Mouse (Mus musculus) limb, embryonic 14.5 days (tissue): ENCODE data around the gene Hspa5. TPM values are rescaled to one million over a fixed set of nuclear protein-coding genes. Genes with fewer than 3 reads are reported as not detected.
"Not testable (repeated sequence)": the region's sequence is repeated elsewhere in the genome, so short reads cannot be mapped to it uniquely, and the experiment has no call there.

Source experiments
- ATAC-seq: fragments of 200-750 bp; cut with Nextera tagmentation; 2 replicates; pipeline ENCODE4 v1.8.0; 2017; ENCODE audit warnings: low read depth, moderate number of reproducible peaks, moderate TSS enrichment; ENCODE audit not compliant: low FRiP score
- DNase-seq: peaks from one replicate; pipeline ENCODE4 v3.0.0-alpha.2; 2015; ENCODE audit warnings: low spot score
- H3K27ac ChIP-seq: fragments of 300-500 bp; sonication (generic); replicated peaks from 2 replicates; pipeline ENCODE4 v1.5.1; 2014; ENCODE audit warnings: low read depth, mild to moderate bottlenecking, low read length, moderate library complexity, mixed read lengths
- H3K27me3 ChIP-seq: fragments of 300-500 bp; sonication (generic); 2 replicates; pipeline ENCODE4 v1.6.1; 2014; ENCODE audit warnings: low read length, mixed read lengths; ENCODE audit not compliant: control insufficient read depth, insufficient read depth
- H3K36me3 ChIP-seq: fragments of 300-500 bp; sonication (generic); 2 replicates; pipeline ENCODE4 v1.6.1; 2014; ENCODE audit warnings: mild to moderate bottlenecking, low read length, moderate library complexity, mixed read lengths; ENCODE audit not compliant: control insufficient read depth, insufficient read depth
- H3K4me1 ChIP-seq: fragments of 300-500 bp; sonication (generic); 2 replicates; pipeline ENCODE4 v1.6.1; 2014; ENCODE audit warnings: antibody characterized with exemption, low read length, mixed read lengths; ENCODE audit not compliant: control insufficient read depth, insufficient read depth
- H3K4me2 ChIP-seq: fragments of 300-500 bp; sonication (generic); replicated peaks from 2 replicates; pipeline ENCODE4 v1.6.1; 2014; ENCODE audit warnings: low read depth, mild to moderate bottlenecking, low read length, moderate library complexity; ENCODE audit not compliant: severe bottlenecking
- H3K4me3 ChIP-seq: fragments of 300-500 bp; sonication (generic); replicated peaks from 2 replicates; pipeline ENCODE4 v1.5.1; 2014; ENCODE audit warnings: low read length
- H3K9ac ChIP-seq: fragments of 300-500 bp; sonication (generic); 2 replicates; pipeline ENCODE4 v1.6.1; 2014; ENCODE audit warnings: mild to moderate bottlenecking, low read depth, low read length, moderate library complexity; ENCODE audit not compliant: severe bottlenecking
- H3K9me3 ChIP-seq: fragments of 300-500 bp; sonication (generic); 2 replicates; pipeline ENCODE4 v1.6.1; 2016; ENCODE audit warnings: low read length; ENCODE audit not compliant: control insufficient read depth
- POLR2A ChIP-seq: fragments of 200-500 bp; IDR thresholded peaks from 2 replicates; pipeline ENCODE4 v1.8.0; 2012; ENCODE audit warnings: inconsistent platforms, mild to moderate bottlenecking, moderate library complexity, borderline replicate concordance; ENCODE audit not compliant: insufficient read depth, insufficient read length; ENCODE audit errors: extremely low read depth
- WGBS: fragments of 180-500 bp; shearing (Covaris S2); extraction: QIAGEN DNeasy Blood & Tissue Kit; methylation state at CpG from one replicate; pipeline ENCODE4 v1.1.7; 2014; 5-methylcytosine and 5-hydroxymethylcytosine counted together
- polyA plus RNA-seq, 2 experiments: library from polyadenylated mRNA; depleted of rRNA in 1 of 2; stranded (reverse) in 1 of 2; unstranded in 1 of 2; fragments of >200 nt; fragmentation: Nextera tagmentation in 1 of 2; extraction: Ambion mirVana in 1 of 2; gene quantifications; 2 replicates each; pipeline versions ENCODE4 v1.2.1 to v1.2.3; 2012 to 2014

Gene Hspa5
- polyA plus RNA-seq, 2 experiments = 840 to 914 TPM

DNA sequence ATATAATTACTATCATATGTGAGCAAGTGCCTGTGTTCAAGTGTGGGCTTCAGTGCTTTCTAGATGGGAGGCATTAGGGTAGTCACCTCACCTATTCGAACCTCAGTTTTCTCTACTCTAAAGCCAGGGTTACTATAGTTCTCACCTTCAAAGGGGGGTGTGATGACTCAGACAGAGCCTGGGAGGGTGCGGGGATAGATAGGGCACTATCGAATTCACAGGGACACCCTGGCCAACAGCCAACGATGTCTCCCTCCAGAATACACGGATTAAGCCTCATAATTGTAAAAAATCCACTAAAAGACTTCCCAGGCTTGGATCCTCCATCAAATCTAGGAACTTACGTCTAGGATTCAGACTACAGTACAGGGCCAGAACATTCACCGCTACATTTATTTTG, 23.7 kb downstream of the Hspa5 start:
- WGBS = 87% methylated on average over 7 of the region's 7 CpGs
- no peak for ATAC-seq
- peaks cover 12% of the 10 kb centered on the region for H3K36me3 ChIP-seq
- no peak for TF ChIP-seq POLR2A
- no peak overlapping the region for H3K27ac ChIP-seq
- no peak for DNase-seq
- H3K4me3 ChIP-seq = no peak overlapping the region
- no peak overlapping the region for H3K4me2 ChIP-seq
- H3K9ac ChIP-seq = no peak overlapping the region
- H3K4me1 ChIP-seq = peaks cover 5% of the 10 kb centered on the region; the same call in 1 of the 2 replicates
- H3K27me3 ChIP-seq = no peaks in the 10 kb centered on the region
- H3K9me3 ChIP-seq = no peaks in the 10 kb centered on the region

DNA sequence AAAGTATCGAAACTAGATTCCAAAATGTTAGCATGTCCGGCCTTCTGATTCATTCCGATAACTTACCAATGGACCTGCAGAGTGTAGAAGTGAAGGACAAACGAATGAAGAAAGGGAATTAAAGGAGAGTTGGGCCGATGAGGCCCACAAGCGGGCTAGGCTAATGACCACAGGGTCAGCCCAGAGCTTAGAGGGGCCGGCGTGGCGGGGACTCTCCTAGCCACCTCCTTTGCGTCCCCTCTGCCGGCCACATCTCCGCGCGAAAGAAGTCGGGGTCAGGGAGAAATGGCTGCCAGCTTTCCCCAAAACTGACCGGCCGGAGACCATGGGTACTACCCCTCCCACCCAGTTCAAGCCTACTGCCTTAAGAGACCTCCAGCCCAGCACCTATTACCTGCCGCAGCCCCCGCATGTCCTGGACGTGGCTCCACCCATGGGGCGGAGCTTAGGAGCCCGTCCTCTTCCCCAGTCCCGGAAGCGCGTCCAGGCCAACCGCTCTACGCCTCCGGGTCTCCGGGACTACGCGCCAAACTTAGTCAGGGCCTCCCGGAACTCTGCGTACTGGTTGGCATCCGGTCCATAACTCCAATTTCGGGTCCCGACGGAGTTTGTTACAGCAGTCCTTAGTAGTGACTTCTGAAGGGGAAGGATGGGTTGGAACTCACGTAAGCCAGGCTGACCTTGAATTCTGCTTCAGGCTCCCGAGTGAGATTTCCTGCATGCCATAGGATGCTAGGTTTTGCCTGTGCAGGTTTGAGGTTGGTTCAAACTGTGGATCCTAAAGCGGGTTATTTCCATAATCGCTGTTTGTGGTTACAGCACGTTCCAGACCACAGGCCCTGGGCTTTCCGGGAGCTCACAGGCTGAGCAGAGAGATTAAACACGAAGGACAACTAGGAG, 27.8 kb downstream of the Hspa5 start, which contains the start of gene Rabepk:
TSS of gene Rabepk (minus strand) at position 556 of the 900 bp plus-strand sequence.
- no peak for TF ChIP-seq POLR2A
- peak within 1 kb of the TSS; percentile 58 for H3K9ac ChIP-seq
- H3K9me3 ChIP-seq = no peaks in the 10 kb centered on the region
- peaks cover 15% of the 10 kb centered on the region for H3K36me3 ChIP-seq
- H3K4me2 ChIP-seq = peak within 1 kb of the TSS; percentile 61
- H3K27ac ChIP-seq = peak within 1 kb of the TSS; percentile 49
- 5% methylated on average over 43 of the region's 44 CpGs for WGBS
- no peaks in the 10 kb centered on the region for H3K27me3 ChIP-seq
- peak; percentile 88 for DNase-seq
- peak within 1 kb of the TSS; percentile 54 for H3K4me3 ChIP-seq
- H3K4me1 ChIP-seq = peaks cover 11% of the 10 kb centered on the region
- ATAC-seq = peak; percentile 81

DNA sequence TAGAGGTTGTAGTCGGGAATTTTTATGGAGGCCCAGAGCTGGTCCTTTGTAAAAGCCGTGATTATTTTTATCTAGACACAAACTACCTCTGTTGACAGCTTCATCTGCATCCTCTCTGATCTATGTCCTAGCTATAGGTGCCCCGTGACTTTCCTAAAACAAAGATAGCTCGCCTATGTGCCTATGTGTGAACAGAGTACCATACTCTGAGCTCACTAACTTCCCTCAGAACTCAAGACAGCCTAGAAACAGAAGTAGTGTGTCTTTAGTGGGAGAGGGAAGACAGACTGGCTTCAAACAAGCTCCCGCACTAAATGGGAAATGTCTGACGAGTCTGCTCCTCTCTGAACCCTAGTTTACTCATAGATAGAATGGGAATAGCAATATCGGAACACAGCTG, 28.6 kb downstream of the Hspa5 start:
- Histone ChIP-seq H3K27me3 (no peaks in the 10 kb centered on the region), H3K4me3 (peak overlapping the region; percentile 54; the same call in 1 of the 2 replicates), H3K27ac (peak overlapping the region; percentile 49; the same call in 1 of the 2 replicates), H3K4me1 (peaks cover 11% of the 10 kb centered on the region), H3K9me3 (no peaks in the 10 kb centered on the region), H3K9ac (peak overlapping the region; percentile 58; the same call in 1 of the 2 replicates), H3K4me2 (peak overlapping the region; percentile 61), H3K36me3 (peaks cover 16% of the 10 kb centered on the region)
- 79% methylated on average over 7 of the region's 7 CpGs for WGBS
- ATAC-seq (no peak), DNase-seq (no peak)
- no peak for TF ChIP-seq POLR2A

DNA sequence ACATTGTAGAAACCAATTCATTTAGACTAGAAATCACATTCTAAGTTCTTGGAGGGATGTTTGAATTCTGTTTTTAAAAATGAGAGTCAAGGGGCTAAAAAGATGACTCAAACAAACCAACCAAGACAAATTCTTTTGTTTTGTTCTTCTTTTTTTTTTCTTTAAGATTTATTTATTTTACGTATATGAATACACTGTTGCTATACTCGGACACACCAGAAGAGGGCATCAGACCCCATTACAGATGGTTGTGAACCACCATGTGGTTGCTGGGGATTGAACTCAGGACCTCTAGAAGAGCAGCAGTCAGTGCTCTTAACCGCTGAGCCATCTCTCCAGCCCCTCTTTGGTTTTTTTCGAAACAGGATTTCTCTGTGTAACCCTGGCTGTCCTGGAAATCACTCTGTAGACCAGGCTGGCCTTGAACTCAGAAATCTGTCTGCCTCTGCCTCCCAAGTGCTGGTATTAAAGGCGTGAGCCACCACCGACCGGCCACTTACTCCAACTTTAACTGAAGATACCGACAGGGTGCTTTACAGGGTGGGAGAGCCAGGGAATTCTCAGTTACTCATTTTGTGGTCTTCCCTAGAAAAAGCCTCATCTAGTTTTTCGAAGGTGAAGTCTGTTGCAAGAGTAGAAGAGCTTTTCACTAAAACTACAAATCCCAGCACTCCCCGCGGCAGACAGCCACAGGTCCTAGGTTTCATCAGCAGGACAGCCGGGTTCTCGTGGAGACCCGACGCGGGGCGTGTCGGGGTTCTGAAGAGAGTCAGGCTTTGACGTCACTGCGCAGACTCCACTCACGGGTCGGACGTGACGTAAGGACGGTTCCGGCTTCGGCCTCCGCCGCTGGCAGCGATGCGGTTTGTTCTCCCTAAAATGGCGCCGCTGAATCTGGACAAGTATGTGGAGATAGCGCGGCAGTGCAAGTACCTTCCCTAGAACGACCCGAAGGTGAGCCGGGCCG, 30.0 kb downstream of the Hspa5 start:
- peak; percentile 91; the same call in 1 of the 2 replicates for TF ChIP-seq POLR2A
- no peaks in the 10 kb centered on the region for H3K9me3 ChIP-seq
- peak overlapping the region; percentile 42 for H3K4me2 ChIP-seq
- peak; percentile 99 for DNase-seq
- peak overlapping the region; percentile 62 for H3K4me3 ChIP-seq
- peak overlapping the region; percentile 87 for H3K27ac ChIP-seq
- H3K27me3 ChIP-seq = no peaks in the 10 kb centered on the region
- peak; percentile 97 for ATAC-seq
- H3K4me1 ChIP-seq = peaks cover 11% of the 10 kb centered on the region
- H3K36me3 ChIP-seq = peaks cover 12% of the 10 kb centered on the region
- peak overlapping the region; percentile 83 for H3K9ac ChIP-seq
- 6% methylated on average over 39 of the region's 39 CpGs for WGBS

DNA sequence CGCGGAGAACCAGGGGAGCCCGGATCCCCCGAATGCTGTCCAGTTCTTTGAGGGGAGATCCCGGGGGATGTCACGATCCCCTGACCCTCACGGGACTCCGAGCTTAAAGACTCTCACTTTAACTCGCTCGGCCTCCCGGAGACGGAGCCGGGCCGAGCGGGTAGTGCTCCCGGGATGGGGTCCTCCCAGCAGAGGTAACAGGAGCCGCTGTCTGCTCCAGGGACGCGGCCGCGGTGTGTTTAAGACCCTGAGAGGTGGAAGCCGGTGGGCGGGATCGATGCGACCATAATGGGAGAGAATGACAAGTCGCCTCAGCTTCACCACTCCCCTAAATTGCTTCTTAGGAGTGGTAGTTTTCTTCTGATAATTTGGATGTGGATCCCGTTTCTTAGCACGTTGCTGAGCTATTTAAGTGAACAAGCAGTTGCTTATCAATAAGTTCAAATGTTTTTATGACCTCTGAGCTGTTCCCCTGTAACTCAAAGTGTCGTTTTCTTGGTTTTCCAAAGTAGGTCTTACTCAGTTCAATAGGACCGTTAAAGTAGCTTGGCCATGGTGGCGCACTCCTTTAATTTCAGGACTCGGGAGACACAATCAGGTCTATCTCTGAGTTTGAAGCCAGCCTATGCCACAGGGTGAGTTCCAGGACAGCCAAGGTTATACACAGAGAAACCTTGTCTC, 30.9 kb downstream of the Hspa5 start:
- peak overlapping the region; percentile 87 for H3K27ac ChIP-seq
- DNase-seq = not testable (repeated sequence)
- H3K4me3 ChIP-seq = peak overlapping the region; percentile 62

More for the DNA sequence above, 30.9 kb downstream of the Hspa5 start:
- Histone ChIP-seq H3K36me3 (peaks cover 18% of the 10 kb centered on the region), H3K4me2 (peak overlapping the region; percentile 80), H3K9ac (peak overlapping the region; percentile 83), H3K4me1 (peaks cover 11% of the 10 kb centered on the region)
- not testable (repeated sequence) for H3K9me3 ChIP-seq, H3K27me3 ChIP-seq
- WGBS = under 1% methylated on average over 16 of the region's 32 CpGs
- peak; percentile 10; the same call in 1 of the 2 replicates for ATAC-seq
